Mouse (Mus musculus): ENCODE data around the gene Fam49a.
A peak's percentile ranks its signal among the peaks of the same experiment; 100 is the strongest.
"Not testable (repeated sequence)": the region's sequence is repeated elsewhere in the genome, so short reads cannot be mapped to it uniquely, and the experiment has no call there.

The Fam49a gene

DNA sequence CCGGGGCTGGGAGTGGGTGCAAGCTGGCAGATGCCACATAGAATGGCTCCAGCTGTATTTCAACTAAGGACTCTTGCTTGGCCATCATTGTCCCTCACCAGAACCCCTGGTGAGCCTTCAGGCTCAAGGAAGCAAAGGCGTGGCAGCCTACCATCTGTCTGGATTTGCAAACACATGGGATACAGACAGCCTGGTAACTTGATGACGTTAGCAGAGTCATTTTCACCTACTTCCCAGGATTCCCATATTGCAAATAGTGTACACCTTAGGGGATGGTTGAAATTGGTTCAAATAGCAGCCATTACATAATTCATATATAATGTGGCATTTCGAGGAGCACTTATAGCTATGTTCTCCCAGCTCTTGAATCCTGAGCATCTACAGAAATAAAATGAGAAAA lies 52.0 kb downstream of the Fam49a start:
- no peak for DNase-seq (ENCODE audit: low spot score in 2 of 2)

DNA sequence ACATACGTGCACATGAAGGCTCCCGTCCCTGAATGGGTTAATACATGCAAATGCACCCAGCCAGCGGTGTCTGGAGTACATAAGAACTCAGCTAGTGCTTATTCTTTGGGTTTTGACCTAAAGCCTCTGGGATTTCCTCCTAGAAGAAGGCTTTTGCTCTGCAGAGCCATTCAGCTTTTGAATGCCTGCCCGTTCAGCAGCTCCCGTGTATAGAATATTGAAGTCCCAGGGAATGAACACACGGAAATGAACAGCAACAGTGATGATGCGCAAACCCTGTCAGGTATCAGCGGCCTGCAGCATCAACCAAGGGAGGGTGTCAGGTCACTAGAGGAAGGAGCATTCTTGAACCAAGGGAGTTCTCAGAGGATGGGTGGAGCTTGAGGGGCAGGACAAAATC lies 52.4 kb downstream of the Fam49a start:
- no peak for DNase-seq (ENCODE audit: low spot score in 2 of 2)

DNA sequence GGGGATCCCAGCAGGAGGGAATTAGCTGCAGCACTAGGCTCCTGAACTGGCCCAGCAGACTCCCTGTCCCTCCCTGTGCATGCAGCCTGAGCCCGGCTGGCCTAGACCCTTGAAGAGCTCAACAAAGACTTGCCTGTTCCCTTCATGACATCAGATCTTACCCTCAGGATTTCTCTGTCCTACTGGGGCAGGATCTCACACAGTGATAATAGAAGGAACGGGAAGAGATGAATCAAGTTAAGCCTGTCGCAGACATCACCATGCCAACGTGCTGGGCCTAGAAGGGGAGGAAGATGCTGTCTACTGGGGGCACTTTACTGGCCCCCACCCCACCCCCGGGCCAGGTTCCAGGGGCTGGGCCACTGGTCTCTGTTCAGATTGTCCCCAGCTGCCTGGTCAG lies 53.1 kb downstream of the Fam49a start:
- no peak for DNase-seq (ENCODE audit: low spot score in 2 of 2)

DNA sequence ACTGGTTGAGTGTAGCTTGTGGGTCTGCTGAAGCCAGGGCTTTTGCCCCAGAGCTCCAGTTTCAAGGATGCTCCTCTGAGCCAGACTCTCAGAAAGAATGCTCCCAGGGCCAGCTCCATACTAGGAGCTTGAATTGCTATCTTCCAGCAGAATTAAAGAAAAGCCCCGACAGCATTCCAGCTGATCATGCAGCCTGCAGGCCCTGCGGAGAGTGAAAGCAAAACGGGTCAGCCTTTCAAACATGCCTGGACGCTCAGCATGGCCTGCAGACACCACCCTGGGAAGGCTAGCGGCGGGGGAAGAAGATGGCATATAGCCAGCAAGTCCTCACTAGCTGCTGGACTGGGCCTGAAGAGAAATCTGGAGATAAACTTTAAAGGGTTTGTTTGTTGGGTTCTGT lies 55.0 kb downstream of the Fam49a start:
- DNase-seq (ENCODE audit: low spot score in 2 of 2) = no peak

DNA sequence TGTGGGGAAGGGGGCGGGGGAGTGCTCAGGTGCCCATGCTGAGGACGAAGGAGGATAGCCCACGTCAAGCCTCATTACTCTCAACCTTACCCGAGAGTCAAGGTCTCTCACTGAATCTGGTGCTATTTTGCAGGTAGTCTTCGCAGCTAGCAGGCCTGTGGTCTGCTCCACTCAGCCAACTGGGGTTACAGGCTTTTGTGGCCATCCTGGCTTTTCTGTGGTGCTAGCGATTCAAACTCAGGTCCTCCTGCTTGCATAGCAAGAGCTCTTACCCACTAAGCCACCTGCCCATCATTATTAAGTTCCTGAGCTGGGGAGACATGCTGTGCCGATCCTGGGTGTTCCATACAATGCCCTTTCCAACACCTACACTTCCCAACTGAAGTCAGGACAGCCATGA lies 55.7 kb downstream of the Fam49a start:
- no peak for DNase-seq (ENCODE audit: low spot score in 2 of 2)

DNA sequence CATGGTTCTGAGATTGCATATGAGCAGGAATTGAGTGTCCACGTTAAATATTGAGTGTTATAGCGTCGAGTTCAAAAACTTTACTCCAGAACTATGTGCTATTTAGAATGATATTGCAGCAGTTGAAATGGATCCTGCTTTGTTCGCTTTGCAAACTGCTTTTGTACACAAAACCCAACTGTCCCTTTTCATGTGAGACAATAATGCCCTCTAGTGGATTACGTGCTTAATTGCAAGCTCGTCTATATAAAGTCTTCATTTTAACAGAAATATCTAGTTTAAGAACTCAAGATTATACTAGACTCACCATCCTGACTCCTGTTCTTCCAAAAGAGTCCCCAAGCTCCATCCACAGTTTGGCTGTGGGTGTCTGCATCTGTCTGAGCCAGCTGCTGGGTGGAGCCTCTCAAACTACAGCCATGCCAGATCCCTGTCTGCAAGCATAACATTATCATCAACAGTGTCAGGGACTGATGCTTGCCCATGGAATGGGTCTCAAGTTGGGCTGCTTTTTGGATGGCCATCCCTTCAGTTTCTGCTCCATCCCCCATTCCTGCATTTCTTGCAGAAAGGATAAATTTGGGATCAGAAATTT lies 56.3 kb downstream of the Fam49a start:
- DNase-seq (ENCODE audit: low spot score in 2 of 2) = no peak

DNA sequence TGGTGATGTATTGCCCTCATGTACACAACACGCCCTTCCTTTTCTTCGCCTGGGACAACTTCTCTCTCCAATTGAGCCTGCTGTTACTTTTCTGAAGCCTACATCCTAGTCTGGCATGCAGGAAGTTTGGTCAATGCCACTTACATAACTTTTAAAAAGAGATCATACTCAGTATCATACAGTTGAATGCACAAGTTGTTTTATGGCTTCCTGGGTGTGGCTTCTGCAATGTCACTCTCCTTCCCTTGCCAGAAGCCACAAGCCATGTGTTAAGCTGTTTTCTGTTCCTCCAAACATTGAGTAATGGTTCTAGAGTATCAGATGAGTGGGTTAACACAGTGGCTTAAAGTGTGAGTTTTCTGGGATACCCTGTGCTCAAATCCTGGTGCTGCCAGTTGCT lies 58.8 kb downstream of the Fam49a start:
- DNase-seq (ENCODE audit: low spot score in 2 of 2) = no peak

DNA sequence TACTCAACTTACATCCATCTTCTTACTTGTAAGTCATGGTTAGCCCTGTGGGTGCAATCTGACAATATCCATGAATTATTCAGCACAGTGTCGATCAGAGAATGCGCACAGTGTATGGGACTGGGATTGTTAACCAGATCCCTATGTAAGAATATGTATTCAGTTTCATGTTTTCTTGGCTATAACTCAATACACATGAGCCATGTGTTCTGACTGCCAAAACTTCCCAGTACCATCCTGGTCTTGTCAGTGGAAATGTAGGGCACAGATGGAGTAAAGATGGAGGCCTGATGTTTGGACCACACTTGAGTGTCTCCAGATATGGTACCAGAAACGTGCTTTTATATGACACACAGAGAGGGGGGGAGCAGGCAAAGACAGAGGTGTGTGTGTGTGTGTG lies 59.2 kb downstream of the Fam49a start:
- DNase-seq (ENCODE audit: low spot score in 2 of 2) = no peak

DNA sequence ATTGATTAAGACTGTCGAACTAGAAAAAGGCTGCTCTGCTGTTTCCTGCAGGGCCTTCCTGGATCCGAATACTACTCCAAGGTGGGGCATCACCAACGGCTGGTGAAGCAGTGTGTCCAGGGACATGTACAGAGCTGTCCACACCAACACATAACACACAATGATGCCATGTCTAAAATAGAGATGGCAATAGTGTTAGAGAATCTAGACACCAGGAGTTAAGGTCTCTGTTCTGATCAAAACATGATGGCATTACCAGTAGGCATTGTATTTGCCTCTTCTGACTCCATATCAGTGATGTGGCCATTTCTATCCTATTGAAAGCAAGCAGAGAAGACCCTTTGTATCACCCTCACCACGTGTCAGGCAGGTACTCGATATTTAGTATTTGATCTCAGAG lies 61.1 kb downstream of the Fam49a start:
- DNase-seq (ENCODE audit: low spot score in 2 of 2) = no peak

DNA sequence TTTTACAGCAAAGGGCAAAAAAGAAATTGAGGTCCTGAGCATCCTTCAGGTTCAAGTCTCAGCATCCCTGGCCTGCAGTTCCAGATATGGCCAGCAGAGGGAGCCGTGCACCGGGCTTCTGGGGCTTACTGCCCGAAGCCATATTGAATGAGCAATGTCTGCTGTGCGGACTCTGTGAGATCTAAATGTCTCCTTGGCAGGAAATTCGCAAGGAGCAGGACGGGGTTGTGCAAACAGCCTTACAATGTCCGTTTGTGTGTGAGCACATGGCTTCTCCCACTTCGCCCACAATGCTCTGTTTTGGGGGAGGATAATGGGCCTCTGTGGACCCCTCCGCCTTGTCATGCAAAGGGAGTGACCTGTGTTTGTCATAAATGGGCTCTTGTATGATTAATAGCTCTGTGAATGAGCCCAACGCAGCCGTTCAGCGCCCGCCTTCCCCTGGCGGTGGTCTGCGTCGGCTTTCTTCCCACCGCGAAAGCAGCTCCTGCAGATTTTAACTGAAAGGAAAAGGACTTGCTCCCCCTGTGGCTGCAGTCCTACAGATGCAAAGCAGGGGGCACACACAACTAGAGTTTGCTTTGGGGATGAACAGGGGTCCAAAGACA lies 61.8 kb downstream of the Fam49a start:
- peak; percentile 79 to 86 for DNase-seq (ENCODE audit: low spot score in 2 of 2)

DNA sequence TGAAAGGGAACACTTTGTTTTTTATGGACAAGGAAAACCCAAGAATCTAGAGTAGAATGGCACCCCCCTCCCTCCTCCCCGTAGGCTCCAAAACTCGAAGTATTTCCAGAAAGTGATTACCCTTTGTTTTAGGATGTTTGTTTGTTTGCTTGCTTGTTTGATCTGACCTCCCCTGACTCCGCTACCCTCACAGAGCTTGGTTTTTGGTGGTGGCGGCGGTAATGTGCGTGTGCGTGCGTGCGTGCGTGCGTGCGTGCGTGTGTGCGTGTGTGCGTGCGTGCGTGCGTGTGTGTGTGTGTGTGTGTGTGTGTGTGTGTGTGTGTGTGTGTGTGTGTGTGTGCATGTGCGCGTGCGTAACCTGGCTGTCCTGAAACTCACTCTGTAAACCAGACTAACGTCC lies 62.3 kb downstream of the Fam49a start:
- not testable (repeated sequence) for DNase-seq (ENCODE audit: low spot score in 2 of 2)

DNA sequence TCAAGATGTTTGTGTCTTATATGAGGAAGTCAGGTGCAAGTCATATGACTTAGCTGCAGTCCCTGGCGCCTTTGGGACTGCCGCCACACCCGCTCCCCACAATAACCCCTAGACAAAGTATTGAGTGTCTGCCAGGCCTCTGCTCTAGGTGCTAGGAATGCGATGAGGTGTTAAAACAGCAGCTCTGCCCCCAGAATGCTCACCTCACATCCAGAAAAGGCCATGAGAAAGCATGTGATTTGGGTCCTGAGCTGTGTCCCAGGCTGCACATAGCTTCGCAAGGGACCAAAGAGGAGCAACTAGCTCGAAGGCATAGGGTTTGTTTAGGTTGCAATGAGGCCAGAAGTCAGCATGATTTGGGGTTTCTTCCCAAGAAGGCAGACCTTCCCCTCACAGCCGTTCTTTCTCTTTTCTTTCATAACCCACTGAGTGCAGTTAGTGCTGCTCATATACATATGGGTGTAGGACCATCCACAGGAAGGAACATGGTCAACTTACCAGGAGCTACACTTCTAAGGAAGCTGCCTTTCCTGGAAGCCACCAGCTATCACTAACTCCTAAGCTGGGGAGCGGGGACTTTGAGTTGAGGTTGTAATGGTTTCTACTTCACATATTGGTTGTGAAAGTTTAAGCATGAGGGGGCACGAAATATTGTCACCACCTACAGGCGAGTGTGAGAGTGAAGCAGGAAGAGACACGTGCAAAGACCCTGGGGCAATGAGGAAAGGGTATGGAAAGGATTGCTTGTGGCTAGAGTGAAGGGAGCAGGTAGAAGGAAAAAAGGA lies 71.8 kb downstream of the Fam49a start:
- DNase-seq (ENCODE audit: low spot score in 2 of 2) = no peak

DNA sequence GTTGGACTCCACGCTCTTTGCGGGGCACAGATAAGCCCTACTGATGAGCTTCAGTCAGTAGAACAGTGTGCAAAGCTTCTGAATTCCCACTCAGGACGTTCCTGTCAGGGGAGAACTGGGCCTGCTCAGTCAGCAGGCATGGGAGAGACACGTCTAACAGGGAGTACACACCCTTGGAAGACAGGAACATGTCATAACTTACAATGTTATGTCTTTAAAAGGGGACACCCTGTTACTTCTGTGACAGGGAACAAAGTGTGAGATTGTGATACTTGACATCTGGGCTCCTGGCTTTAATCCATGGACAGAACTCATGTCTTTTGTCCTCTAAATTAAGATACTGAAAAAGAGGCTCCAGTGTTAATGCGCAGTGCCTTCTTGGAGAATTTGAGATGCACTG lies 72.5 kb downstream of the Fam49a start:
- DNase-seq (ENCODE audit: low spot score in 2 of 2) = no peak

DNA sequence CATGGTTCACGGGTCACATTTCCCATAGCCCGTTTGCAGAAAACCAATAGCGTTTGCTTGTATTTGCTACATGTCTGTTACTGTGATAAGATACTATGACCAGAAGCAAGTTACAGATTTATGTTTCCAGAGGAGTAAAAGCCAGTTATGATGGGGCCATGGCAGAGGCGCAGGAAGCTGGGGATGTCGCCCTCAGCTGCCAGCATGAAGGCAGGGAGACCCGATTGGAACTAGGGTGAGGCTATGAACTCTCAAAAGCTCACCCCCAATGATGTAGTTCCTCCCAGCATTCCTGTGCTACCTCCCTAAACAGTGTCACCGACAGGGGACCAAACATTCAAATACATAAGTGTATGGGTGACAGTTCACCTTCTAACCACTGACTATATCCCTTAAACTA lies 73.6 kb downstream of the Fam49a start:
- no peak for DNase-seq (ENCODE audit: low spot score in 2 of 2)

DNA sequence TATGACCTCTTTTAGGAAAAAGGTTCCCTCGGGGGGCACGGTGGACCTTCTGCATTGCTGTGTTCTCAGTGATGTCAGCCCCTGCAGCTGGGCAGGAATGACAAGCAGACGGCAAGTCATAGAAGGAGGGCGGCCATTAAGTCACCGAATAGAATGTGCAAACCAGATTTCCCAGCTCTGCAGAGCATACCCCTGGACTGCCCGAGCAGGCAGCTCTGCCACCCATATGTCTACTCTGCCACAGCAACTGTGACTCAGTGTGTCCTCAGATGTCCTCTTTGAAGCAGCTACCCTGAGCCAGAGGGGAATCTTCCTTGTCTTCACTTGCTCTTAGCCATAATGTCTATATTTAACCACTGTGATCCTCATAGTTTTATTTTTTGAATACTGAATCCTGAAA lies 75.4 kb downstream of the Fam49a start:
- DNase-seq (ENCODE audit: low spot score in 2 of 2) = no peak

DNA sequence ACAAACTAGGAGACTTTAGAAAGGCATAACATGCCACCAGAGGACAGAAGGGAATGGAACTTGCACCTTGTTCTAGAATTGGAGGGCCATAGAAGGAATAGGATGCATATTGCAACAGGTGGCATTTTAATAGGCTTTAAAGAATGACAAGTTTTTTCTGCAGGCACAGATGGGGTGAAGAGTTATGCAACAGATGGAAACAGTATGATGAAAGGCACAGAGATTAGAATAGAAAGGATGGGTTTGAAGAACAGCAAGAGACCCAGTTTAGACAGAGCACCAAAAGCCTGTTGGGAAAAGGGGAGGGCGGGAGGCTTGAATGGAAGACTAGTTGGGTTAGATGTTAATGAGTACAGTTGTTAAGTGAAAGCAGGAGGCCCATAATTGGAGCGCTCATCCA lies 81.4 kb downstream of the Fam49a start:
- no peak for DNase-seq (ENCODE audit: low spot score in 2 of 2)

DNA sequence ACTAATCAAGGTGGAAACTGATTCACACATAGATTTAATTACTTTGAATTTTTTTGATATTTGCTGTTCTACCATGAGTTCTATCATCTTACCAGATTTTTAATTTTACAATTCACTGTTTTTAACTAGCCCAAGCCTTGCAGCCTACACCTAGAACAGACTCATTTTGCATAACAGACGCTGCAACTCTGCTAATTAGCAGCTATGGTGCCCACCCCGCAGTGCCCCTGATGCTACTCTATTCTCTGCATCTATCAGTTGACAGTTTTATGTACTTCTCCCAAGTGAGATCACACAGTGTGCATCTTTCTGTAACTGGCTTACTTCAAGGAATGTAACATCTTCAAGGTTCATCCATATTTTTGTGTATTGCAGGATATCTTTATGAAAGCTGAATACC lies 86.7 kb downstream of the Fam49a start:
- no peak for DNase-seq (ENCODE audit: low spot score in 2 of 2)

DNA sequence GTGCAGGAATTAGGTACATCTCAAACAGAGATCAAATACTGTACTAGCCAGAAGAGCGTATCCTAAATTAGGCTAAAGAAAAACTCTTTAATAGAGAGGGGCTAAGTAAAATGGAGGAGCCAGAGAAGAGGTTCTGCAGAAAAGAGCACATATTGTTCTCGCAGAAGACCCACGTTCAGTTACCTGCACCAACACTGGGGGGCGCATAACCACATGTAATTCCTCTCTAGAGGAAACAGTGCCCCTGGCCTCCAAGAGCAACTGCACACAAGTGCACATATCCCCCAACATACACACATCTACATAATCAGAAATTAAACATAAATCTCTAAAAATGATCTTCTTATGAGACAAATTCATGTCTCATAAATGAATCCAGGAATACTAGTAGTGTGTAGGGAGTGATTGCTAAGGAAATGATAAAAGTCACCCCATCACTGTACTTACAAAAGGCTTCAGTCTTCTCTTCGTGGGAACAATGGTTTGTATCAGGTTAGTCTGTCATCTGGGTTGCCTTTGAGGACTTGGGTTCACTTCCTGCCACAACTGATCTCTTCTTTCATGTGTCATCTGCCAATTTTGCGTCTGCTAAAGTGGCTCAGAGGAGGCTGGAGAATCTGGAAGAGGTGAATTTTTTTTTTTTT lies 87.8 kb downstream of the Fam49a start:
- DNase-seq (ENCODE audit: low spot score in 2 of 2) = no peak

DNA sequence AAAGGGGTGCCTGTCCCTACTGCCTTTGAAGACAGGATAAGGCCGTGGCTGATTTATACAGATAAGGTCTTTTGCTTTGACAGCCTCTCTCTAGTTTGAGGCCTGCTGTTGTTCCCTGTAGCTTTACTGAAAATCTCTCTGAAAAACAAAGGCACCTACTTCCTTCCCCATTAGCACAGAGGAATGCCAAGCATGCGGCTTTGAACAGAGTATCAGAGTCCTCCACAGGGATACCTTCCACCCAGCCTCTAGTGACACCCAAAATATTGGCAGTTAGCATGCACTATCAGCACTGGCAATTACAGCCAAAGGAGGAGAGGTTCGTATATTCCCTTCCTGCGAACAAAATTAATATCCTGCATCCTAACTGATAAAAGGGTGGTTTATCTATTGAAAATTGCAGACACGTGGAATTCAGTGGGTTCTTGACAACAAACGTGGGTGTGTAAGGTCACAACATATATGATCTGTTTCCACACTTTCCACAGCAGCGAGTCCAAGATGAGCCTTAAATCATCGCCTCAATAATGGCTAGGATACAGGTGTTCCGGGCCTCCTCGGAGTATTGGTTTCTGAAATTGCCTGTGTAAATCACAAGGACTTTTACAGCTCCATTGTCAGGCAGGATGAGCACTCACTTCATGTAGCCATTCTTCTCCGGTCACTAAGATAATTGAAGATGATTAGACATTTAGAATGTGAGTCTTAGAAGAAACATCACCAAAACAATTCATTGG lies 90.0 kb downstream of the Fam49a start:
- DNase-seq (ENCODE audit: low spot score in 2 of 2) = no peak

DNA sequence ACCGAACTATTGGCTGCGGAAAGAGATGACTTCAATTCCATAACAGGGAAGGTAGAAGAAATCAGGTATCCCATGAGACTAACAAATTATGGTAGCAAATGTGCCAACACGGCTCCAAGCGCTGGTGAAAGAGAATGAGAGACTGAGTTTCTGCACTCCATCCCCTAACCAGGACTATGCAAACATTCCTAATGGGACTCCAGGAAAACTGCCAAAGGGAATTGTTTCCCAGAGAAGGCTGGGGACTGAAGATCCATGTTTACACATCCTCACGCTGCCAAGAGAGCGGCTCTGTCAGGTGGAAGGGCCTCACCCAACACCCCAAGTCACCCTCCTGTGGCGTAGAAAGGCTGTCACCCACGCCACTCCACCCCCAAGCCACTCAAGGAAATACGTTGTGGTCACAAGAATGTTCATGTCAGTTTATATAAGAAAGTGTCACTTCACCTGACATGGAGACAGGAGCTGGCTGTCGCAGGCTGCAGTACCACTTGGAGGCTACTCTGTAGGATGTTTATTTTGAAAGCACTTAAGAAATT lies 92.2 kb downstream of the Fam49a start:
- no peak for DNase-seq (ENCODE audit: low spot score in 2 of 2)

DNA sequence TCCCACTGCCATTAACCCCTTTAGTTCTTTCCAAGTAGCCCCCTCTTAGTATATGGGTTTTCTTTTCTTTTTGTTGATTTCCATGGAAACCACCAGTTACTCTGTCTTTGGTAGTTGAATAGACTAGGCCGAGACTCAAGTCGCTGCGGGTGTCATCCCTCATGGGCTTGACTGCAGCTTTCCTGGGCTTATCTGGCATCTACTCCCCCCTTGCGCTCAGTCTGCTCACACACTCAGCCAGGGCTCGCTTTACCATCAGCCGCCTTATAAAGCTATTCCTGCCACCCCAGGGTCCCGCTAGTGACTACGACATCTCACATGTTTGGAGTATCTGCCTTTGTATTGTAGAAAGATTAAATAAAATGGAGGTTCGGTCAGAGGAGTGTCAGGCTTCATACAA lies 94.1 kb downstream of the Fam49a start:
- DNase-seq (ENCODE audit: low spot score in 2 of 2) = no peak

DNA sequence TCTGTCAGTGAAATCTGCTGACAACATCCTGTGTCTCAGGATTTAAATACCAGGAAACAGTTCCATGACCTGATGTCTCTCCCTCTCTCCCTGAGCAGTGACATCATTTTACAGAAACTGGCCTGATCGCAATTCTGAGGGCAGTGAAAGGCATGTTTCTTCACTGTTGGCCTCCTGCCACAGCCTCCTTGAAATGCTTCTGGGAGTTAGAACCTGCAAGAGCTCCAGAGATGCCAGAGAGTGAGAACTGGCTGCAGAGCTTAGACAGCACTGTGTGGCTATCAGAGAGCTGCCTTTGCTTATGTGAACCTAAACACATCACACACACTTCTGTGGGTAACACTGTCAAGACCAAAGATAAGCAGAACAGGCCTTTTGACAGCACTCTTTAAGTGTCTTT lies 94.5 kb downstream of the Fam49a start:
- DNase-seq (ENCODE audit: low spot score in 2 of 2) = no peak

Measured in spleen, postnatal 10 days (tissue).